Mouse (Mus musculus) liver, embryonic 13.5 days (tissue): Measurements from ENCODE around the gene 4430402I18Rik. TPM values are rescaled to one million over a fixed set of nuclear protein-coding genes. Genes with fewer than 3 reads are reported as not detected.

Source experiments
- ATAC-seq: fragments of 200-750 bp; cut with Nextera tagmentation; 2 replicates; pipeline ENCODE4 v1.8.0; 2017; ENCODE audit warnings: low read depth, mild to moderate bottlenecking, moderate number of reproducible peaks, moderate library complexity
- DNase-seq: peaks from one replicate; pipeline ENCODE4 v3.0.0; 2022
- H3K27ac ChIP-seq: fragments of 300-500 bp; sonication (generic); 2 replicates; pipeline ENCODE4 v1.5.1; 2015; ENCODE audit warnings: moderate library complexity, mild to moderate bottlenecking, inconsistent platforms
- H3K27me3 ChIP-seq: fragments of 300-500 bp; sonication (generic); 2 replicates; pipeline ENCODE4 v1.6.1; 2015; ENCODE audit warnings: mild to moderate bottlenecking, inconsistent platforms
- H3K36me3 ChIP-seq: fragments of 300-500 bp; sonication (generic); 2 replicates; pipeline ENCODE4 v1.6.1; 2015; ENCODE audit warnings: mild to moderate bottlenecking, inconsistent platforms
- H3K4me1 ChIP-seq: fragments of 300-500 bp; sonication (generic); replicated peaks from 2 replicates; pipeline ENCODE4 v1.6.1; 2015; ENCODE audit warnings: inconsistent platforms
- H3K4me2 ChIP-seq: fragments of 300-500 bp; sonication (generic); 2 replicates; pipeline ENCODE4 v1.6.1; 2015; ENCODE audit warnings: inconsistent platforms, mild to moderate bottlenecking, moderate library complexity
- H3K4me3 ChIP-seq: fragments of 300-500 bp; sonication (generic); replicated peaks from 2 replicates; pipeline ENCODE4 v1.5.1; 2015; ENCODE audit warnings: mild to moderate bottlenecking, inconsistent platforms
- H3K9ac ChIP-seq: fragments of 300-500 bp; sonication (generic); 2 replicates; pipeline ENCODE4 v1.6.1; 2015; ENCODE audit warnings: mild to moderate bottlenecking, inconsistent platforms
- H3K9me3 ChIP-seq: fragments of 300-500 bp; sonication (generic); replicated peaks from 2 replicates; pipeline ENCODE4 v1.6.1; 2016; ENCODE audit warnings: inconsistent platforms
- WGBS: fragments of 180-500 bp; shearing (Covaris S2); methylation state at CpG from one replicate; pipeline ENCODE4 v1.1.7; 2015; ENCODE audit not compliant: insufficient replicate concordance; 5-methylcytosine and 5-hydroxymethylcytosine counted together
- polyA plus RNA-seq: library from polyadenylated mRNA; unstranded; fragments of >200 nt; fragmentation: Nextera tagmentation; extraction: Ambion mirVana; gene quantifications from 2 replicates; pipeline ENCODE4 v1.2.1, GENCODE M21; 2015

The 4430402I18Rik gene
- polyA plus RNA-seq, 1 experiment from 2014 or later: 1.1 TPM

GRCm38 (mm10) chr19:28896639-28897038 lies 71.0 kb downstream of the 4430402I18Rik start:
- H3K4me2 ChIP-seq: no peak overlapping the region
- no peaks in the 10 kb centered on the region for H3K9me3 ChIP-seq
- H3K4me3 ChIP-seq: no peak overlapping the region
- ATAC-seq (no peak), DNase-seq (no peak)
- H3K9ac ChIP-seq: no peak overlapping the region
- H3K36me3 ChIP-seq: no peaks in the 10 kb centered on the region
- H3K27ac ChIP-seq: no peak overlapping the region
- H3K4me1 ChIP-seq: no peaks in the 10 kb centered on the region
- WGBS: 47% methylated on average over 1 of the region's 1 CpGs
- H3K27me3 ChIP-seq: no peaks in the 10 kb centered on the region

GRCm38 (mm10) chr19:28891864-28892263 lies 75.7 kb downstream of the 4430402I18Rik start:
- Histone ChIP-seq H3K27ac (no peak overlapping the region), H3K9me3 (no peaks in the 10 kb centered on the region), H3K4me2 (no peak overlapping the region), H3K9ac (no peak overlapping the region), H3K36me3 (no peaks in the 10 kb centered on the region), H3K27me3 (no peaks in the 10 kb centered on the region), H3K4me3 (no peak overlapping the region), H3K4me1 (no peaks in the 10 kb centered on the region)
- DNase-seq (no peak), ATAC-seq (no peak)
- WGBS: 81% methylated on average over 1 of the region's 1 CpGs

- Histone ChIP-seq H3K9ac (no peak overlapping the region), H3K9me3 (no peaks in the 10 kb centered on the region), H3K27me3 (no peaks in the 10 kb centered on the region), H3K4me1 (no peaks in the 10 kb centered on the region), H3K4me2 (no peak overlapping the region), H3K27ac (no peak overlapping the region), H3K36me3 (no peaks in the 10 kb centered on the region), H3K4me3 (no peak overlapping the region)
- 59% methylated on average over 5 of the region's 5 CpGs for WGBS
- ATAC-seq: no peak
- no peak for DNase-seq
Observed at GRCm38 (mm10) chr19:28891238-28891637, 76.4 kb downstream of the 4430402I18Rik start.

GRCm38 (mm10) chr19:28889251-28889650 lies 78.3 kb downstream of the 4430402I18Rik start:
- WGBS: 63% methylated on average over 3 of the region's 3 CpGs
- no peaks in the 10 kb centered on the region for H3K9me3 ChIP-seq
- H3K4me3 ChIP-seq: no peak overlapping the region

GRCm38 (mm10) chr19:28888496-28888895 lies 79.1 kb downstream of the 4430402I18Rik start:
- WGBS: 39% methylated on average over 1 of the region's 1 CpGs
- Histone ChIP-seq H3K4me3 (no peak overlapping the region), H3K9me3 (no peaks in the 10 kb centered on the region), H3K27ac (no peak overlapping the region), H3K9ac (no peak overlapping the region), H3K4me1 (no peaks in the 10 kb centered on the region), H3K36me3 (no peaks in the 10 kb centered on the region), H3K4me2 (no peak overlapping the region), H3K27me3 (no peaks in the 10 kb centered on the region)
- ATAC-seq (no peak), DNase-seq (no peak)

More at GRCm38 (mm10) chr19:28889251-28889650, 78.3 kb downstream of the 4430402I18Rik start:
- no peak for ATAC-seq
- H3K27ac ChIP-seq: no peak overlapping the region
- no peaks in the 10 kb centered on the region for H3K27me3 ChIP-seq
- no peak overlapping the region for H3K9ac ChIP-seq
- DNase-seq: no peak
- no peaks in the 10 kb centered on the region for H3K4me1 ChIP-seq
- H3K4me2 ChIP-seq: no peak overlapping the region
- no peaks in the 10 kb centered on the region for H3K36me3 ChIP-seq

GRCm38 (mm10) chr19:28883126-28883525 lies 84.5 kb downstream of the 4430402I18Rik start:
- no peak for DNase-seq
- H3K27me3 ChIP-seq: no peaks in the 10 kb centered on the region
- WGBS: 38% methylated on average over 1 of the region's 1 CpGs

GRCm38 (mm10) chr19:28879476-28879875 lies 88.1 kb downstream of the 4430402I18Rik start:
- no peaks in the 10 kb centered on the region for H3K9me3 ChIP-seq
- no peaks in the 10 kb centered on the region for H3K27me3 ChIP-seq
- no peak overlapping the region for H3K4me3 ChIP-seq
- H3K27ac ChIP-seq: no peak overlapping the region
- H3K4me2 ChIP-seq: no peak overlapping the region
- H3K9ac ChIP-seq: no peak overlapping the region
- 67% methylated on average over 2 of the region's 2 CpGs for WGBS
- DNase-seq (no peak), ATAC-seq (no peak)
- no peaks in the 10 kb centered on the region for H3K4me1 ChIP-seq
- no peaks in the 10 kb centered on the region for H3K36me3 ChIP-seq

More at GRCm38 (mm10) chr19:28883126-28883525, 84.5 kb downstream of the 4430402I18Rik start:
- no peaks in the 10 kb centered on the region for H3K9me3 ChIP-seq
- no peaks in the 10 kb centered on the region for H3K4me1 ChIP-seq
- no peak for ATAC-seq
- H3K4me2 ChIP-seq: no peak overlapping the region
- H3K36me3 ChIP-seq: no peaks in the 10 kb centered on the region
- H3K27ac ChIP-seq: no peak overlapping the region
- no peak overlapping the region for H3K9ac ChIP-seq
- no peak overlapping the region for H3K4me3 ChIP-seq

- ATAC-seq (no peak), DNase-seq (no peak)
- 72% methylated on average over 2 of the region's 2 CpGs for WGBS
- no peak overlapping the region for H3K9ac ChIP-seq
- no peaks in the 10 kb centered on the region for H3K4me1 ChIP-seq
- no peaks in the 10 kb centered on the region for H3K9me3 ChIP-seq
- no peak overlapping the region for H3K4me2 ChIP-seq
- H3K27me3 ChIP-seq: no peaks in the 10 kb centered on the region
- H3K4me3 ChIP-seq: no peak overlapping the region
- no peaks in the 10 kb centered on the region for H3K36me3 ChIP-seq
- H3K27ac ChIP-seq: no peak overlapping the region
Observed at GRCm38 (mm10) chr19:28870351-28870750, 97.2 kb downstream of the 4430402I18Rik start.

- Histone ChIP-seq H3K4me1 (no peaks in the 10 kb centered on the region), H3K27me3 (no peaks in the 10 kb centered on the region), H3K27ac (no peak overlapping the region), H3K36me3 (no peaks in the 10 kb centered on the region), H3K9ac (no peak overlapping the region), H3K4me2 (no peak overlapping the region), H3K4me3 (no peak overlapping the region), H3K9me3 (no peaks in the 10 kb centered on the region)
- no peak for ATAC-seq
- no peak for DNase-seq
- 65% methylated on average over 6 of the region's 6 CpGs for WGBS
Observed at GRCm38 (mm10) chr19:28869251-28869855, 98.2 kb downstream of the 4430402I18Rik start.

GRCm38 (mm10) chr19:28865501-28865900 lies 102.1 kb downstream of the 4430402I18Rik start:
- H3K4me1 ChIP-seq: no peaks in the 10 kb centered on the region
- H3K36me3 ChIP-seq: no peaks in the 10 kb centered on the region
- H3K9ac ChIP-seq: no peak overlapping the region
- WGBS: 82% methylated on average over 1 of the region's 1 CpGs
- no peak overlapping the region for H3K27ac ChIP-seq
- H3K9me3 ChIP-seq: no peaks in the 10 kb centered on the region
- H3K4me3 ChIP-seq: no peak overlapping the region
- ATAC-seq (no peak), DNase-seq (no peak)
- H3K27me3 ChIP-seq: no peaks in the 10 kb centered on the region
- no peak overlapping the region for H3K4me2 ChIP-seq

- 70% methylated on average over 6 of the region's 6 CpGs for WGBS
- H3K4me2 ChIP-seq: no peak overlapping the region
- no peak overlapping the region for H3K27ac ChIP-seq
- H3K9me3 ChIP-seq: no peaks in the 10 kb centered on the region
- no peaks in the 10 kb centered on the region for H3K36me3 ChIP-seq
- no peak overlapping the region for H3K9ac ChIP-seq
- no peak overlapping the region for H3K4me3 ChIP-seq
- ATAC-seq: no peak
- no peaks in the 10 kb centered on the region for H3K27me3 ChIP-seq
- DNase-seq: no peak
- no peaks in the 10 kb centered on the region for H3K4me1 ChIP-seq
Observed at GRCm38 (mm10) chr19:28864981-28865380, 102.6 kb downstream of the 4430402I18Rik start.

GRCm38 (mm10) chr19:28863626-28864025 lies 104.0 kb downstream of the 4430402I18Rik start:
- DNase-seq: no peak
- Histone ChIP-seq H3K4me2 (no peak overlapping the region), H3K9me3 (no peaks in the 10 kb centered on the region), H3K4me3 (no peak overlapping the region), H3K36me3 (no peaks in the 10 kb centered on the region), H3K4me1 (no peaks in the 10 kb centered on the region), H3K9ac (no peak overlapping the region), H3K27ac (no peak overlapping the region), H3K27me3 (no peaks in the 10 kb centered on the region)
- 83% methylated on average over 10 of the region's 10 CpGs for WGBS
- no peak for ATAC-seq
